Mouse (Mus musculus) Muller cell, postnatal 12 days (primary cell): Measurements from ENCODE around the gene Obscn.
"Not testable (repeated sequence)": the region's sequence is repeated elsewhere in the genome, so short reads cannot be mapped to it uniquely, and the experiment has no call there.

ENCODE experiments used
- DNase-seq: peaks from one replicate; pipeline ENCODE4 v3.0.0-alpha.2; 2015; ENCODE audit errors: inconsistent ontology term

Obscn gene

DNA sequence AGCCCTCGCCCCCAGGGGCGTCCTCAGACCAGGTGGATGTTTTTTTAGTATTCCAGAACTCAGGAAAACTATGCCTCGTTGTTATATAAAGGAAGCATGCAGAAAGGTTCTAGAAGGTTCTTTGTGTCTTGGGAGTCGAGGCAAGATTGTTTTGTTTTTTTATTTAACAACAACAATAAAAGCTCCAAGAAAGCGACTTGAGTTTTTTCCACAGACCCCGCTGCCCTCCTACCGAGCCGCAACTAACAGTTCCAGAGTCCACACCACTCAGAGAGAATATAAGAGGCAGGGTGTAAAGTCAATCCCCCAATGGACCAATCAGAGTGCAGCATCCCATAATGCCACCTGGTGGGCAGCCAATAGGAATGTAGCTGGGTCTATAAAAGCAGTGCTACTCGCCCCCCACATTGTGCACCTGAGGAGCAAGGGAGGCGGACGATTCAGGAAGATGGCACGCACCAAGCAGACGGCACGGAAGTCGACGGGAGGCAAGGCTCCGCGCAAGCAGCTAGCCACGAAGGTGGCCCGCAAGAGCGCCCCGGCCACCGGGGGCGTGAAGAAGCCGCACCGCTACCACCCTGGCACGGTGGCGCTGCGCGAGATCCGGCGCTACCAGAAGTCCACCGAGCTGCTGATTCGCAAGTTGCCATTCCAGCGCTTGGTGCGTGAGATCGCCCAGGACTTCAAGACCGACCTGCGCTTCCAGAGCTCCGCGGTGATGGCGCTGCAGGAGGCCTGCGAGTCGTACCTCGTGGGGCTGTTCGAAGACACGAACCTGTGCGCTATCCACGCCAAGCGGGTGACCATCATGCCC, 174.6 kb downstream of the Obscn start:
- no peak for DNase-seq

DNA sequence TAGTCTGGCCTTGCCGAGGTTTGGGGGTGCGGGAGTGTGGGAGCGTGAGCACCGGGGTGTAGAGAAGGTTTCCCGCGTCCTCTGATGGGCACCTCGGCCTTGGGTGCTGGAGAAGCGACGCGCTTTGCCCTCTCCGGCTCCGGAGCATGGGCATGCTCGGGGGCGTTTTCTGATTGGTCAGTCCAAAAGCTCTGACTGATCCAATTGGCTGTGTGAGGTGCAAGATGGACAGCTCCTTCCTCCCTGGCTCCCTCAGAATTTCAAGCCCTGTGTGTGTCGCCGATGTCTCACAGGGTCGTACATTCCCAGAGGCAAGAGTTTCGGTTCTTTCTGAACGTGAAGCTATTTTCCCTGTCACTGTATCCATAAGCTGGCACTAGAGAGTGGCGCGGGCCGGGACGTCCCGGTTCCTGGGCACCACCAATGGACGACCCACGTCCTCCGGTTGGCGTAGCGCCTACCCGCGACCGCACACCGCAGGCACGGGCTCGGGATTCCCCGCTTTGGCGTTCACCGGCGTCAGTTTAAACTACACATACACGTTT, 176.2 kb downstream of the Obscn start:
- DNase-seq, result peak; percentile 90

DNA sequence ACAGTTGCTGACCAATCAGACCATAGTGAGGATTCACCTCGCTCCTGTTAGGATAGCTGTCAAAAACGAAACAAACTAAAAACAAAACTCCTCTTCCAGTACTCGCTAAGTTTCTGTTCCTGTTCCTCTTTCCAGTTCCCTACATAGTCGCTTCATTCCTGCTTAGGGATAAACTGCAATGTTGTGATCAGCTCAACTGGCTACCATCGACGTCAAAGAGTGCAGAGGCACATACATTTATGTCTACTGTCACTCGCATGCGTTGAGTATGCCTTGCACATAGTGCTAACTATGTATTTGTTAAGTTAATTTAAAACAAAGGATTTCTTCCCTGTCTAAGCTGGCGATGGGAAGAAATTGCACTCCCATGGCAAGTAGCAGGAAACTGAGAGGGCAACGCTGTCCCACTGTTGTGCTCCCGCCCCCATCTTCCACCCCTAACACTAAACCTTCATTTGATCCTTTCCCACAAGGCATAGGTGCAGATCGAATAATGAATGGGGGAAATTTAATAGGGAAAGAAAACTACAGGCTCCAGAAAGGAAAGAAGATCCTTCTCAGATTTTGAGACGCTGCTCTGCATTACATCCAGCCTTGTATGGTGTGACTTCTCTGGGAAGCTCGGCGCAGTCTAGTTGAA, 176.9 kb downstream of the Obscn start:
- DNase-seq, result no peak

DNA sequence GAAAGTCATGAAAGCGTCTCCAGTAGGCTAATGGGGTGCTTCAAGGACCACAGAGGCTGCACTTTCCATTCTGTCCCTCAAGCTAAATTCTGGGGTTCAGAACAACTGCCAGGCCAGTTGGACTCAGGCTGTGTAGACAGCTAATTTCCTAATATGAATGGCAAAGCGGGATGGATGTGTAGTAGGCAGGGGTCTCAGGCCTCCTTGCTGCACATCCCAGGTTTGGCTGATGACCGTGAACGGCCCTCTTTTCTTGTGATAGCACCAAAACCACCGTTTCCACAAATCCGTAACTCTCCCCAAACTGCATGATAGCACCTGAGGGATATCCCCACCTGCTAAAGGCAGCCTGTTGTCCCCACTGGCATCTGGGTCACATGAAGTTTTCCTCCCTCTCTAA, 177.7 kb downstream of the Obscn start:
- DNase-seq, result no peak

DNA sequence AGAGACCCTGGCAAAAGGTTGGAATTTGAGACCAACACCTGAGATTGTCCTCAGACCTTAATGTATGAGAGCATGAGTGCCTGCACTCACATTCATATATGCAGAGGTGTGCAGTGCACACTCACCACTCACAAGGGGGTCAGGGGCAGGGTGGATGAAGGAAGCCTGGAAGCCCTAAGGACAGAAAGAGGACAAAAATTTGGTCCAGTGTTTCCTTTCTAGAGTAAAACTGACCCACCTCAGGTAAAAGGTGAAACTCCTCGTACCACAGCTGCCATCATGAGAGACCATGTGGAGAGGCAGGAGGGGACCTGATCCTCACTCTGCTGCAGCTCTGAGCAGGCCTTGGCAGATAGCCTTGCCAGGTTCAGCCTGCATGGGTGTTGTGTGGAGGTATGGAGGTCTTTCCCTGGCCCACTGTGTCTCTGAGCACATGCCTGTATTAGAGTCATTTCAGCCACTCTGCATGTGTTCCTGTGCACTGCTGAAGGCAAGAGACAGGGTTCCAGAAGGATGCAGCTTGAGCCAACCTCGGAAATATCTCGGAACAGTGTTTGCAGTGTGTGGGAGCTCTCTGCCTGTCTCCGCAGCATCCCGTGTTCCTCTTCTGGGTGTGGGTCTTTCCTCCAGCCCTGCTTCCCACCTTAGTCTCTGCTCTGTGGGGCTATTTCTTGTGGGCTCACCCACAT, 178.8 kb downstream of the Obscn start:
- no peak for DNase-seq

DNA sequence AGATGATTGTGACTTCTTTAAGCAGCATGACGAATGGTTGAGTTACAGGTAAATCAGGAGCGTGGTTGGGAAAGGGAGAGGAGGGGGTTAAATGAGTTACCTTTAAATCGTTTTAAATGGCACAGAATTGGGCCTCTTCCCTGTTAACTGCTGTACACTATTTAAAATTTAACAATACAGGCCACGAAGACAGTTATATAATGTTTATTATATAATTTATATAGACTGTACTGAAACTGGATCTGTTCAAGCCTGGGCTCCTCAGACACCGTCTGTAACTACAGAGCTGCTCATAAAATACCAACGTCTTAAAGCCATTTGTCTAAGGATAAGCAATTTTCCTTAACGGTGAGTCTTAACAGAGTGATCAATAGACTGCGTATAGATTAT, 180.3 kb downstream of the Obscn start:
- DNase-seq, result no peak

DNA sequence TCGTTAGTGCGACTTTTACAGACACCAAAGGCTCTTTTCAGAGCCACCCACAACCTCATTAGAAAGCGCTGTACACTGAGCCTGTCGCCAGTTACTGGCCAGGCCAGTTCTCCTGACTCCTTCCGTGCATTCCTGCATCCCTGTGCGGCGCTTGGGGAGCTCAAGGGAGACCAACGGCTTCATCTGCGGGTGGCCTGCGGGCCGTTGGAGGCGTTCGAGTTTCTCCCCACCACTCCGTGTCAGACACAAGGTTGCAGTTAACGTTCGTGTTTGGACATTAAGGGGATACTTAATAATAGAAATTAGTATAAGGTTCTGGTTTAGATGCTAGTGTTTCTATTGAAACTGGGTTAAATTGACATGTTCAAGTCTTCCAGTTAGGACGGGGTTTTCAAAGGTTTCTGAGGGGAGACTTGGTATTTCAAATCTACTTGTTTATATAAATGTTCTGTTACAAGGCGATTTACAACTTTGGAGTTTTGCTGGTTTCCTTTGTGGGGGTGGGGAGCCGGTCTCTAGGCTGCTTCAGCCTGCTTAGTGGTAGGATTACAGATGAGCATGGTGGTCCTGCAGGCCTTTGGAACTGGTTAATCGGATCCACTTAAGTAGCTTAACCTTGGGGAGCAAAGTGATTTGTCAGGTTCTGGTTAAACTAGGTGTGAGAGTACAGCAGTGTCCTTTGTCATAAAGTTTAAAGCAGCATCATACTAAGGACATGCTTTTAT, 180.9 kb downstream of the Obscn start:
- no peak for DNase-seq

DNA sequence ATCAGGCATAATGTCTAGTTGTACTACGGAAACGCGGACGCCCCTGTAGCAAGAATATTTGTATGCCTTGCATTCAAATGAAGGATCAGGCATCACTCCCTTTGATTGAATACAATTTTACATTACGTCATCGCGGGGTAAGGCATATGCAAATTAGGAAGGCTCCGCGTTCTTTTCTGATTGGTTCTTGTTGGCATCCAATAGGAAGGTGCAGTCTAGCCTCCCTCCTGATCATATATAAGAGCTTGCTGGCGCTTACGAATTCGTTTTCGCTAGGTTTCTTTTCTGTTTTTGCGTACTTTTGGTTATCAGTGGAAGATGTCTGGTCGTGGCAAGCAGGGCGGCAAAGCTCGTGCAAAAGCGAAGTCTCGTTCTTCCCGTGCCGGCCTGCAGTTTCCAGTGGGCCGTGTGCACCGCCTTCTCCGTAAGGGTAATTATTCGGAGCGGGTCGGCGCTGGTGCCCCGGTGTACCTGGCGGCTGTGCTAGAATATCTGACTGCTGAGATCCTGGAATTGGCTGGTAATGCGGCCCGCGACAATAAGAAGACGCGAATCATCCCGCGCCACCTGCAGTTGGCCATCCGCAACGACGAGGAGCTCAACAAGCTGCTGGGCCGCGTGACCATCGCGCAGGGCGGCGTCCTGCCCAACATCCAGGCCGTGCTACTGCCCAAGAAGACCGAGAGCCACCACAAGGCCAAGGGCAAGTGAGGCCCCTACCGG, 181.6 kb downstream of the Obscn start, which contains the start of the genes Hist3h2a and Trim17:
TSS of gene Hist3h2a (plus strand) at position 266 of the 723 bp plus-strand sequence.
TSS of gene Trim17 (plus strand) at position 266 of the 723 bp plus-strand sequence.
- DNase-seq, result peak; percentile 92

DNA sequence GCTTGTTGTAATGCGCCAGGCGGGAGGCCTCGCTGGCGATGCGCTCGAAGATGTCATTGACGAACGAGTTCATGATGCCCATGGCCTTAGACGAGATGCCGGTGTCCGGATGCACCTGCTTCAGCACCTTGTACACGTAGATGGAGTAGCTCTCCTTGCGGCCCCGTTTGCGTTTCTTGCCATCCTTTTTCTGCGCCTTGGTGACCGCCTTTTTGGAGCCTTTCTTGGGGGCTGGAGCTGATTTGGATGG, 182.1 kb downstream of the Obscn start:
- DNase-seq, result not testable (repeated sequence)

DNA sequence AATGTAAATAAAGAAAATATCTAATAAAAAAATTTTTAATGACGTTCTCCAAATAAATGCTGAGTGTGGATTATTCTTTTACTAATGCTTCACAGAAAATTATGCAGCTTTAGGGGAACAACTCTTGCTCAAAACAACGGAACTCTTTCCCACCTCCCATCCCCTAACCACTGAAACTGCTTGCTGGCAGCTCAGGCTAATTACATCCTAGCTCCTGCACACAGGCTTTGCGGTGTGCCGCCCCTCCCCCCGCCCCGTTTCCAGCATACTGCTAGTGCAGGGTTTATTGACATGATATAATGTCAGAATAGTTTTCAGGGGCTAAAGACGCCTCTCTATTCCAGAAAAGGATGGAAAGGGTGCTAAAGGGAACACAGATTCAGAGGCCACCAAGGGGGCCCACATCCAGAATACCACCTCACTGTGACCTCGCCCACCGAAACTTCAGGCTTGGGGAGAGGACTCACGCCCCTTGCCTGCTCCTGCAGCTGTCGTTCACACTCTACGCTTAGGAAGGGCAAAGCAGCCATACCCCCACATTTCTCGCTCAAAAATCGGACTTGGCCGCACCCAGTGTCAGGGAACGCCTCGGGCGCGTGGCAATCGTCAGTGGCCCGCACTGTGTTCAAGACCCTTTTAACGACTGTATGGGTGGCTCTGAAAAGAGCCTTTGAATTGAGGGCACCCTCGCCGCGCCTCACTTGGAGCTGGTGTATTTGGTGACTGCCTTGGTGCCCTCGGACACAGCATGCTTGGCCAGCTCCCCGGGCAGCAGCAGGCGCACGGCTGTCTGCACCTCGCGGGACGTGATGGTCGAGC, 182.6 kb downstream of the Obscn start:
- DNase-seq, result peak; percentile 45

DNA sequence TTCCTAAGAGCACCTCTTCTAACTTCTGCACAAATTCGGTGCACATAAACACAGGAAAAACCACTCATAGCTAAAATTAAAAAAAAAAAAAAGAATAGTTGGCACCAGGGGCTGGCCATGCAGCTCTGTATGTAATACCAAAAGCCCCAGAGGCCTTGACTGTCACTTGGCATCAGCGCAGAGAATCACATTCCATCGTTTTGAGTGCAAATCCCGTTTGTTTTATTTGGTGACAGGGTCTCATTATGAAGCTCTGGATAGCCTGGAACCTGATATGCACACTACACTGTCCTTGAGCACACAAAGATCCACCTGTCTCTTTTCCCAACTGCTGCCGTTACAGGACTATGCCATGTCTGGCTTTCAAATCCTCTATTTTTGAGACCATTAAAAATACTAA, 185.0 kb downstream of the Obscn start:
- DNase-seq, result no peak

DNA sequence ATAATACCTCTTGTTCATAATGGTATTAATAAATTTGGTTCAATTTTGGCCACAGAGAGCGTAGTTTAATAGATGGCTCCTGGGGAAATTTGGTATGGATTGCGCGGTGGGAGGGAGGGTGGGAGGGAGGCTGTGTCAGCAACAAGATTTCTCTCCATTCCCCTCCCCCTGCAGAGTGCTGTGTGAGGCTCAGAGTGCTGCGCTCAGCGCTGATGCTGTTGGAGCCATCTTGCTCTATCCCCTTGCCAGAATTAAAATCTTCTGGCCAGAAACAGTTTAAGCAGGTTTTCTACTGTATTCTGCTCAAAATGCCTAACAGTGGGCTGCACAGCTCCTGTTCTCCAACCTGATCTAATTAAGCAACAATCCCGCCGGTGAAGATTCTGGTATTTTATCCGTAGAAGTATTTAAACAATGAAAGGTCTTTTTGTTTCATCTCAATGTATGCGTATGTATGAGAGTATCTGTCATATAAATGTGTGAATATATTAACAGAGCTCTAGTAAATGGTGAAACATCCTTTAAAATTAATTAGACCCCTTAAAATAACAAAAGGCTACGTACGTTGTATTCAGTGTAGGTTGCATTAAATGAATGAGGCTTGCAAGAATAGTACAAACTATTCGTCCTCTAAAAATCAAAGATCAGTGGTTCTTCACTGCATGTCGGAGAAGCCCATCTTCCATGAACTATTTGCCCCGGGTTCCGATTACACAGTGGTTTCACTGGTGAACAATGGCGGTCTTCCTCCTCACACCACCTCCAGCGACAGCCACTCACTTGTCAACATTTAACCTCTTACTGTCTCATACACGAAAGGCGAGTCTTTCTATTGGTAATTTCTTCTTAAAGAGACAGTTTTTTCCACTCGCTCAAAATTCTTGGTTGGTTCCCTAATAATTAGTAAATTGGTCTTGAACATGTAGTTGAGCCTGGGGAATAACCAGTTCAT, 186.4 kb downstream of the Obscn start:
- no peak for DNase-seq

DNA sequence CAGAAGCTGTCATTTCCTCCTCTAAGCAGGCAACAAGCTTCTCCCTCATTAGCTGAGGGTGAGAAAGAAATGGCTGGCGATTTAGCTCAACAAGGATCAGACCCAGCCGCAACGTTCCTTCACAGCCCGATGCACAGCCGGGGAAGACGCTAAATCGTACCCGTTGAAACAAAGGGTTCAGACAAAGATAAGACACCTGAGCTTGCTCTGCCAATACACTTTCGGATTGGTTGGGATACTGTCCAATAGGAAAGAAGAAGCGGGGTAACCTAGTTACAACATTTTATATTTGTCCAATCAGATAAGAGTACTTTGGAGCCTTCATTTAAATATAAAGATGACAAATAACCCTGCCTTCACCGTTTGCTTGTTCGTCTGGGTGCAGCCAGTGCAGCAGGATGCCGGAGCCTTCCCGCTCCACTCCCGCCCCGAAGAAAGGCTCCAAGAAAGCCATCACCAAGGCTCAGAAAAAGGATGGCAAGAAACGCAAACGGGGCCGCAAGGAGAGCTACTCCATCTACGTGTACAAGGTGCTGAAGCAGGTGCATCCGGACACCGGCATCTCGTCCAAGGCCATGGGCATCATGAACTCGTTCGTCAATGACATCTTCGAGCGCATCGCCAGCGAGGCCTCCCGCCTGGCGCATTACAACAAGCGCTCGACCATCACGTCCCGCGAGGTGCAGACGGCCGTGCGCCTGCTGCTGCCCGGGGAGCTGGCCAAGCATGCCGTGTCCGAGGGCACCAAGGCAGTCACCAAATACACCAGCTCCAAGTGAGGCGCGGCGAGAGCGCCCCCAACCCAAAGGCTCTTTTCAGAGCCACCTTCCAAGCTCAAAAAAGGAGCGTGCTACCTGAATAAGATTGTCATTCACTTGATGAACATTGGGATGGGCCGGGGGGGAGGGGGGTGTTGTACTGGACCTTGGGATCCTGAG, 187.4 kb downstream of the Obscn start, which contains the start of gene Hist3h2ba:
TSS of gene Hist3h2ba (plus strand) at position 379 of the 938 bp plus-strand sequence.
- peak; percentile 95 for DNase-seq

DNA sequence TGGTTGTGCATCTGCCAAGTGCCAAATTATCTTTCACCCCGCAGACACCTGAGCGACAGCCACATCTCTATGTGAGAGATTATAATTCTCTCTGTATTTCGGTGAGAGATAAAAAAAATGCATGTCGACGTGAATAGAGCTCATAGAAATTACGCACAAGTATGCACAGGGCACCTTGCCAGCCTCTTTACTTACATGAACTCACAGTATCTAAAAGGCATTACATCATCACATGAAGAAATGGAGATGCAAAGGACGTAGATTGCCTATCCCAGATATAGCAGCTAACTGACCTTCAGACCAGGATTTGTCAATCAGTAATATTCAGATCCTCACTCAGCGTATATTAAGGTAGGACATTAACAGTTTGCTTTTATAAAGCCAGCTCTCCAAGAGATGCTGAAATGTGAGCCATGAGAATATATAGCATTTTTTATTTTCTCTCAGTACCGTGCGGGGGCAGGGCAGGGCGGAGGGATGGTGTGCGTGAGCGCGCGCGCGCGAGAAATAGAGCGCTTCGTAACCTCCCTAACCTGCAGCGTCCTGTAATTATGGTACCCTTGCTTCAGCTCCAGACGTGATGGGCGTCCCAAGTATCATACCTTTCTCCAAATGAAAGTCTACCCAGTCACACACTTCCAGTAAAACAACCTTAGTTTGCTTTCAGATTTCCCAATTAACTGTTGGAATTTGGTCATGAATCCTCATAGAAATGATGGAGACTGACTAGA, 188.2 kb downstream of the Obscn start:
- peak; percentile 2 for DNase-seq

DNA sequence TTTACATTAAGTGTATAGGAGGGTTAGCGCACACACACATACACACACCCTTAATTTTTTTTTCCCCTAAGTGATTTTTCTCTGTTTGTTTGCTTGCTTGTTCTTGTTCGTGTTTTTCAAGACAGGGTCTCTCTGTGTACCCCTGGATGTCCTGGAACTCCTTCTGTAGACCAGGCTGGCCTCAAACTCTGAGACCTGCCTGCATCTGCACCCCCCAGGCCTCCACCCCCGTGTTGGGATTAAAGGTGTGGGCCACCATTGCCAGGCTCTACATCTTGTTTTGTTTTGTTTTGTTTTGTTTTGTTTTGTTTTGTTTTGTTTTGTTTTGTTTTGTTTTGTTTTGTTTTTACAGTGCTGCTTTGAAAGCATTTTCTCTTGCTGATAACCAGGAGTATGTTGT, 188.9 kb downstream of the Obscn start:
- DNase-seq, result no peak
